Mouse (Mus musculus): ENCODE results near the gene Ncoa1. TPM values are rescaled to one million over a fixed set of nuclear protein-coding genes. Genes with fewer than 3 reads are reported as not detected.

The Ncoa1 gene
- polyA plus RNA-seq, 1 experiment from 2014 or later: 12.7 TPM

Other genes with a start within 250 kb of the Ncoa1 start
- 5.1 and 5.7 TPM in 2 replicates for gene Ptrhd1, start 243.2 kb downstream of the Ncoa1 start, polyA plus RNA-seq (2015; fragmentation: Nextera tagmentation; extraction: Ambion mirVana)
- 14.8 and 16.2 TPM in 2 replicates for gene Cenpo, start 242.9 kb downstream of the Ncoa1 start, polyA plus RNA-seq (2015; fragmentation: Nextera tagmentation; extraction: Ambion mirVana)
- 14.0 and 14.5 TPM in 2 replicates for gene Itsn2, start 115.5 kb upstream of the Ncoa1 start, polyA plus RNA-seq (2015; fragmentation: Nextera tagmentation; extraction: Ambion mirVana)
- gene Gm3625, start 115.7 kb upstream of the Ncoa1 start, polyA plus RNA-seq (2015; fragmentation: Nextera tagmentation; extraction: Ambion mirVana): not detected in 2 replicates